Mouse (Mus musculus): ENCODE measurements at regions not wholly inside any gene's neighbourhood (a gene's known extent, or its start where the extent isn't known, plus 50 kb on each side); places are given as distances from the start of the nearest gene placed in this dataset.

DNA sequence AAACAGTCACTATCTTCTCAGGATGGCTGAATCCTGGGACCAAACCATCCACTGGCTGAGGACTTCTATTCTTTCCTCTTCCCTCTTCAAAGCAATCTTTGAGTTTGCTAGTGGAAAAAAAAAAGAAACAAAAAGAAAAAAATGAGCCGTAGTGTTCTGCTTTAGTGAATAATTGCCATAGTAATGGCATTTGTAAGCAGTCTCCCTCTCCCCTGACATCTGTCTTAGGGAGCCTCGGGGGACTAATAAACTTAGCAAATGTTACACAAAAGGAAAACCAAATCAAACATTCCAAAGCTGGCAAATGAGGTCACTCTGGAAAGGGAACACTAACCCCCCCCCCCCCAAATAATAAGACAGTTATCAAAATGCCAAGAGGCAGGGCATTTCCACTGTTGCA lies 744.9 kb downstream of the Utrn start:
- TF ChIP-seq CTCF (IDR thresholded peaks at IDR 0.05) (no peak), EP300 (IDR thresholded peaks at IDR 0.05) (no peak)
